Mouse (Mus musculus) thymus, postnatal 4 days (tissue): ENCODE data around the gene Itk.

Experiments
- DNase-seq: peaks from one replicate; pipeline ENCODE4 v3.0.0; 2021

Gene Itk

DNA sequence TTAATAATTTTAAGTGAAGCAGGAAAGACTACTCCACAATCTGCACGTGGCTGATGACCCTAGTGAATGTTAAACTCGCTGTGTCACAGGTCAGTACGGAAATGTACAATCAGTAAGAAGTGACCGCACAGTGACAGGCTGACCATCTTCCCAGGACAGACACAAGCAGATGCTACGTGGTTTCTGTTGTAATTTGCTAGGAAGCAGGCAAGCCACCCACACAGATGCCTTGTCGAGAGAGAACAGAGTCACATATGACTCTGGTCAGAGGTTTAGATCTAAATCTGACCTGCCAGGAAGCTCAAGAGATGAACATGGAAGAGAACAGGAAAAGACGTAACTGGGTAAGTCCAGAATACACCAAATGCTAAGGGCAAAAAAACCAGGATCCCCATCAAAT is 3.6 kb upstream of the Itk start:
- no peak for DNase-seq

DNA sequence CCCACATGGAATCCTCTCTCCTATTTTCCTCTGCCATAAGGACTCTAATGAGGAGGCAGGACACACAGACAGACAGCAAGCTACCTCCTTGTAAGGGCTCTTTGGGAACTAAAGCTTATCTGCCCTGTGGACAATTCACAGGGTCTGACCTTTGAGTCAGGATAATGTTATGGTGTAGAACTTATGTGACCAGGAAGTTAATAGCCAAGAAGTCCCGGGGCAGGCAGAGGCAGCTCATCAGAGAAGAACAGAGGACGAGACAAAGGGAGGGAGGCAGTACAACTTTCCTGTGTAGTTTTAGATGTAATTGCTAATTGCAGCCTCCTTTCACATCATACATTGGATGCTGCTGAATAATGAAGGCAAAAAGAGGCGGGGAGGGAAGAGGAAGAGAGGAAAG is 1.3 kb upstream of the Itk start:
- DNase-seq = no peak

DNA sequence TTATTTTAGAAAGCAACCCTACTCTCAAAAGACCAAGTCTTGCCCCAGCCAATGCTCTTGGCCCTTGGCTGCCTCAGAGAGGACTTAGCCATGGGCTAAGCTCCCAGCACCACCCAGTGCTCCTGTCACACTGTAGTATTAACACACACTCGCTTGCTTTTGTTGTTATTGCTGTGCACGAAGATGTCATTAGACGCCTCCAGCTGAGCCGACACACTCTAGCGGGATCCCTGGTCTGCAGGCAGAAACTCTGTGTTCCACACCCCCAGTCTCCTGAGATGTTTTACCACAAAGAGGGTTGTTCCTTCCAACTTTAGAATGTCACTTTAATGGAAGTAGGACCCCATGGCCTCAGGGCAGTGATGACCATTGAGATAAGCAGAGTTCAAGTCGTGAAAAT is 877 bp downstream of the Itk start:
- DNase-seq = peak; percentile 61

DNA sequence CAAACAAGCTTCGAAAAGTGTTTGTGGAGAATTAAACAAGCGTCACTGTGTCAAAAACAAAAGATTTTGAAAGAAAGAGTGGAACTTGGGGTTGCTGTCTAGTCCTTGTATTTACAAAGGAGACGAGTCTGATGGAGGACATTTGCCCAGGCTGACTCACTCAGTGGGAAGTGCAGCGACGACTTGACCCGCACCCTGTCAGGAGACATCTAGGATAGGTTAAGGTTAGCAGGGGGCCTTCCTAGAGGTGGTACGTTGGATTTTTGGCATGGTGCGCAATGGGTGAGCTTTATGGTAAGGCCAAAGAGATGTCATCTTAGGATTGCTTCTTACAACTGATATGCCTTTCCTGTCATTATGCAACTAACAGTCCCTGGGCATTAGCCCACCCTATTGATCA is 2.3 kb downstream of the Itk start:
- no peak for DNase-seq

DNA sequence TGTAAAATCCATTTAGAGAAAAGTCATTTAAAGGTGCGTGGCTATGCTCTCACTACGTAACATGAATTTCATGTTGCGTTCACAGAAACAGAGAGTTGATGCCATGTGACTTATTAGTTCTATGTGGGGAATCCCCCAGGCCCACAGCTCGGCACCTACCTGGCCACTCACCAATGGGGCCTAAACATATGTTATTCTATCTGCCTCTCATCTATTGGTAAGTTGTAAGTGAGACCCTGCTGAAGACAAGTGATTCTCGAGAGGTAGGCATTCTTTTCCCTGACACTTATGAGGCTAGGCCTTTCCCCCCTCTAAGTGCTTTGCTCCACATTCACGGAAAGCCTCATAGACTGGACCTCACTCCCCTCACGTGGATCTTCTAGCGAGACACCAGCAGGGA is 2.8 kb downstream of the Itk start:
- no peak for DNase-seq

DNA sequence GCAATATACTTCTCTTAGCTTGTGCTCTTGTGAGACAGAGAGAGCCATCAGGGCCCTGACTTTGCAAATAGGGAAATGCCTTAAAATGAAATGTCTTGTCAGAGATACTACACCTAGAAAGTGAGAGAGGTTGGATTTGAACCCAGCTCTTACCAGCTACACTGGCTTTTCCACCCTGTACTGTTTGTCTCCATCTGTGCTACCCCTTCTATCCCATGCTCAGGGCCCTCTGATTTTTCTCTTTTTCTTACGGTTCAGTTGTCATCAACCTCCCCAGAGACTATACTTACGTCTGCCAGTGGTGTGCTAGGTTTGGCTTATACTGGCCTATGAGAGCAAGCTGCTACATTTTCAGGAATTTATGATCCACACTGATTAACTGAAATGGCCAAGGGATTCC is 4.4 kb downstream of the Itk start:
- DNase-seq = no peak

DNA sequence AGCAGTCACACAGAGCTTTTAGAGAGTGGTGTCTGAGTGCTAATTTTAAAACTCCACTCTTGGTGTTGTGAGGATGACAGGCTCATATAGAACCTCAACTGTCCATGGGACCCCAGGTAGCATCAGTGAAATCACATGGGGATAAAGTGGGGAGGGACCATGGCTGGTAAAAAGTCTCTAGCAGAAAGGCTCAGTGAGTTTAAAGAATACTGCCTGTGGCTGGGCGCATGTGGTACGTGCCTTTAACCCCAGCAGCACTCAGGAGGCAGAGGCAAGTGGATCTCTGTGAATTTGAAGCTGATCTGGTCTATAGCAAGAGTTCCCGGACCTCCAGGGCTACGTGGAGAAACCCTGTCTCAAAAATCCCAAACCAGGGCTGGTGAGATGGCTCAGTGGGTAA is 6.8 kb downstream of the Itk start:
- DNase-seq = no peak

DNA sequence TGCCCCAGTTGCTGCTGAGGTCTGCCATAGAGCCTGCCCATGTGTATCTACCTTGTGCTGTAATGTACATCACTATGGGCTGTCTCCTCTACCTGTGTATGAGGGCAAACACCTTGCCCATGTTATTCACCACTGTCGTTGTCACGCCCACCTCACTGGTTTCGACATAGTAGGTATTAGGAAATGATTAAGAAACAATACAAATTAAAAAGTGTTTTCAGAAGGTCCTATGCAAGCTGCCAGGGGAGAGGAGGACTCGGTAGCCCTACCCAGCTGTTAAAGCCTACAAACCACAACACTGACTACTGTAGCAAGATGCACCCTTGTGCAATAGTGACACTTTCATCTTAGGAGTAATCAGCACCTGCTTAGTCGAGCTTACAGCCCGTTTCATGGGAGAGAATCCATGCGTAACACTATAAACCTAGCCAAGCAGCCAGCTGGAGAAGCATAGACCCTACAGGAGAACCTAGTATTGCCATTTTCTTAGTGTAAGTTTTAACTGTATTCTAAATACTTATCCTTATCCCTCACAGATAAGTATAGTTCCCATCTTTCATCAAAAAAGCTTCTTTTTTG is 9.1 kb downstream of the Itk start:
- no peak for DNase-seq

DNA sequence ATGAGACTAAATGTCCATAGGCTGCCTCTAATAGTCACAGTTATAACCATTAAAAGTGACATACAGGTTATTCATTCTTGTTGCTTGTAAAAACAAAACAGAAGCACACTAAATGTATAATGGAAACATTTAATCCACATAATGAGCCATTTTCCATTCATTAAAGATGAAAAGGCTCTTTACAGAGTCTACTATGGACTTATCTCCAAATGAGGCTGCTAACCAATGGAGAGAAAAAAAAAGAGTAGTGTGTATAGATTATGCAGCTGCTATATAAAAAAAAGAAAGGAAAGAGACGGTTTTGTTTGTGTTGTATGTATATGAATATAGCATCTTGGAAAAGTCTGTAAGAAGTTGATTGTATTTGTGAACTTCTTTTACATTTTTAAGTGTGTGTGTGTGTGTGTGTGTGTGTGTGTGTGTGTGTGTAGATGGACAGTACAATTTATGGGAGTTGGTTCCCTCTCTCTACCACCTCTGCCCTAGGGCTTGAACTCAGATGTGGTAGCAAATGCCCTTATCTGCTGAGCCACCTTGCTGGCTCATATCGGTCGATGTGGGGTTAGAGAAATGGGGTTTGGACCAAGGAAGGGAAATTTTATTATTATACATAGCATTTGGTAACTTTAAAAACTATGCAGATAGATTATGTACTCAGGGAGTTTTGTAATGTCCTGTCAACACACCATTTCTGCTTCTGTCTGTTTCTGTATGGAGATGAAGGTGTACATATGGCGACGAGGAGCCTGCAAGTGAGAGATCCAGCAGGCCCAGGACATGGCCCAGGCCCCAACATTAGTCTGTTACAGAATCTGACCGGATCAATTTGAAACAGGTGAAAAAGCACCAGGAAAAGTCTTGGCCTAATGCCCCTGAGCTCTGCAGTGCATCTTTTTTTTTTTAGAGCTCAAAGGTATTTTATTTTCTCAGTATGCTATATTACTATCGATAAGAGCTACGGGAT is 11.2 kb downstream of the Itk start:
- peak; percentile 6 for DNase-seq

DNA sequence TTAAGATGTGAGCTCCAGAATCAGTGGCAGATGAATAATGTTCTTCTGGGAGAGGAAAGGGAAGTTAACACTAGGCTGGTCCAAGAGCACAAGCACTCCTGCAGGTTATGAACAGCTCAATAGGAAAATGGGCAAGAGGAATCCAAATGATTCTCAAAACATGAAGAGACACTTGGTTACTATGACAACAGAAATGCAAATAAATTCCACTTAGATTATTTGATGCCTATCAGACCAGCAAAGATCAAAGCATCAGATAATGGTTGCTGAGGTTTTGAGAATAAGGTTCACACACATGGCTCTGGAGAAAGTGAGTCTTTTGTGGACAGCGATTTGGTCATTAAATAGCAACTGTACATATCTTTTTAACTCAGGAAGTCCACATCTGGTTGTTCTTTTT is 12.0 kb downstream of the Itk start:
- no peak for DNase-seq

DNA sequence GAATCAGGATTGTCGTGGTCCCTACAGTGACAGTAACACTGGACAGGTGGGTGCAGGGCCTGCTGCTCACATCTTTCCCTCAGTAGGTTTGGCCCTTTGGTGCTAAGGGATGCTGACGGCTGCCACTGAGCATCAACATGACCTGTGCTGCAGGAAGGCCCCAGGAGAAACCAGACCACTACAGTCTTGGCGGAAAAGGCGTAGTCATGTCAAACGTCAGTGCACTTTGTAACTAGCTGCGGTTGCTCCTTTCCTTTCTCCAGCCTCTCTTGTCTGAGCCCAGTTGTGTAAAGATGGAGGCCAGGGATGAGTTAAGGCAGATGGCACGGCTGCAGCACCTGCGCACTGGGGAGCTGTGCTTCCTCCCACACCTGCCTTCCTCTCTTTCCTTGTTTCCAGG is 14.3 kb downstream of the Itk start:
- DNase-seq = peak; percentile 34

DNA sequence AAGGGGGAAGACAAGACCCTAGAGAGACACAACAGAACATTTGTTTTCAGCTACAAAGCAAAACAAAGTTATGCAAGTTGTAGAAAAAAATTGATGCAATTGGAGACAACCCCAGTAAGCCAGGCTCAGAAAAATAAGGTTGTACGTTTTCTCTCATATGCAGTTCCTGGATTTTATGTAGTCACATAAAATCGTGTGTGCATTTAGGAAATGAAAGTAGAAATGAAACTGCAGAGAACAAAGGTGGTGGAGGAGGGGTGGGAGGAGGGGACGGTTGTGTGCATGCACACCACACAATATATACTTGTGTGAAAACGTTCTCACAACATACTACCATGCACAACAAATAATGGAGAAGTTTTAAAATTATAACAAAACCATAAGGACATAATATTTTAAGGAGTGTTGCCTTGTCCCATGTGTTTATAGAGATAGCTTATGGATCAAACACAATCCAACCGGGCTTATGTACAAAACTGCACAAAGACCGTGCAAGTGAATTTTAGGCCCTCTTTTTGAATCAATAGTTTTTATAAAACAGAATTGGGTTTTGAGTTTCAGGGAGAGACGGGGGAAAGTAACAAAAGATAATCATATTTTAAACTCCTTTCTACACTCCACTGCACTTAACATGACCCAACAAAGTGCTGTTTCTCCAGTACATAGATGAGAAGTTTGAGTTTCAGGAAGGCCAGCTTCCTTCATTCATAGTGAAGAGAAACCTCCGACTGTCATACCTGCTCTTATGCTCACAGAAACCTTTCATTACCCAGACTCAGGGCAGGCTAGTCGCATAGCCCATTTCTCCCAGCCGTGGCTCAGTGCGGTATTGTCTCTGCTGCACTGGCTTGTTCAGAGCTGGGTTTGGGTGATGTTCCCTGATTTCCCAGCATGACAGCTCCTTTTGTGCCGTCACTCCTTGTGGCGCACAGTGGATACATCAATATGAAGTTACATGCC is 16.0 kb downstream of the Itk start:
- DNase-seq = no peak

DNA sequence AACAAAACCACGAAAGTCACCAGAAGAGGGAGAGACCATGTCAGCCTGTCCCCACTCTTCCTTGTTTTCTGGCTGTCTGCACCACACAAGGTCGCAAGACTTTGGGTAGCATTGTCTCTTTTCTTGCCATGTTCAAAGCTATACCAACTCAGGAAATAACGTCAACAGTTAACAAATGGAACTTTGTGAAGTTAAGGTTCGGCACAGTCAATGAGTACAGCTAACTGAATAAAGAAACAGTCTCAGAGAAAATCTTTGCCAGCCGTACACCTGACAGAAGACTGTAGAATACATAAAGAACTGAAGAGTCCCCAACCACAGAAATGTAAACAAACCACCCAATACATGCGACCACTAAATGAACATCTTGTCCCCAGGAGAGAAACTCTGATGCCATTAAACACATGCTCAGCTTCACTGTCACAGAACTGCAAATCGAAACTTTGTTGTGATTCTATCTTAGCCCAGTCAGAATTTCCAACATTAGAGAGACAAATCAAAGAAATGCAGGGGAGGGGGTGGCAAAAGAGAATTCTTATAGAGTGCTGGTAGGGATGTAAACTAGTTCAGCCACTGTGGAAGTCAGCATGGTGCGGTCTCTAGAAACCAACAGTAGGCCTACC is 16.9 kb downstream of the Itk start:
- no peak for DNase-seq

DNA sequence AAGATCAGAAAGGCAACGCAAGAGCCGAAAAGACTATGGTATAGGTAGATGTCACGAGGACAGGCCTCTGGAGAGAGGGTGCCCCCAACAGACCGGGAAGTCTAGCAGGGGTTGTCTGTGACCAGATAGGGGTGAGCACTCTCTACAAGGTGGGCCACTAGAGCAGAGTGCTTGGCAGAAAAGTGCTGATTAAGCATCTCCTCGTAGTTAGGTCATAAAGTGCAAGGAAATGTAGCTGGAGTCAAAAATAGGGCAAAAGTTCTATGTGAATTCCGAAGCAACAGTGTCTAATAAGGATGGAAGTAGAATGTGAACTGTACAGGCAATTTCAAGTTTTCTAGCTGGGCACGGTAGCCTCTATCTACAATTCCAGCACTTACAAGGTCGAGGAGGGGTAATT is 18.1 kb downstream of the Itk start:
- no peak for DNase-seq

DNA sequence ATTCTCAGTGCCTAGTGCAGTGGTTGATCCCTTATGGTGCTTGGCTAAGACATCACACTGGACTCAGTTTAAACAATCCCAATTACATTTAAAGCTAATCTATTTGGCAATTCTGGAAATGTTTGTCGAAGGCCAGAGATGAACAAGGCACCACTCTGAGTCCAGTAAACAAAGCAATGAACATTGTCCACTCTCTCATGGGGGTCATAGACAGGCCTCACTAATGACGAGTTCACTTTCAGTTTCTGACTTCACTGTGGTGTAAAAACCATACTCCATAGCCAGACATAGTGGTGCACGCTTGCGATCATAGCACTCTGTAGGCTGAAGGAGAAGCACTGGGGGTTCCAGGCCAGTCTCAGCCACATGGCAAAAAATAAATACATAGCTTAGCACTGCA is 18.9 kb downstream of the Itk start:
- no peak for DNase-seq

DNA sequence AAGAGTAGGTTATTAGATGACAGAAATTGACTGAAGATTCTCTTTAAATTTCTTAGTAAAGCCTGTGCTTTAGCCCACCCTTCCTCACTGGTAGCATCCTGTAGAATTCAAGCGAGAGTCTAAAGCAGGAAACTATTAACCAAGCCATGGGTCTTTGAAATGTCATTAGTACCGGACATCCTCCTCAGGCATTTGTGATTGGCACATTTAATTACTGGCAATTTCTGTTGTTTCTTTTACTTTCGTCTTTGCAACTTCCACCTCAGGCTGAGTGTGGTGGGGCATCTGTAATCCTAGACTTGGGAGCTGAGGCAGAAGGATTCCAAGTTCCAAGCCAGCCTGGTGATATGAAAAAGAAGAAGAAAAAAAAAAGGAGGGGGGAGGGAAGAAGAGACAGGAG is 23.0 kb downstream of the Itk start:
- DNase-seq = no peak

DNA sequence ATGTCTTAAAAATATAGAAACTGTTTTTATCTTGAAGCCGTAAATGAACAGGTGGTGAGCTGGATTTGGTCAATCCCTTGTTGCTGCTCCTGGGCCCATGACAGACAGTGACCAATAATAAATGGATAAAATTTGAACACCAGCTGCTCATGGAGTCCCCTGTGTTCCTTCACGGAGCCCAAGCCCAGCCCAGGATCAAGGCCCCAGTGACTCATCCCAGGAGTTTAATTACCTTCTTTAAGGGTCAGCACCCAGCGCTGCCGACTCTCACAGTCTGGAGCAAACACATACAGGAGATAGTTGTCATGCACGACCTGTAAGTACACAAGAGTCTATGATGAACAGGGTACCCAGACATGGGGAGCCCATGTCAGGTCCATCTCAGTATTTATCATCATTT is 23.6 kb downstream of the Itk start:
- DNase-seq = no peak

DNA sequence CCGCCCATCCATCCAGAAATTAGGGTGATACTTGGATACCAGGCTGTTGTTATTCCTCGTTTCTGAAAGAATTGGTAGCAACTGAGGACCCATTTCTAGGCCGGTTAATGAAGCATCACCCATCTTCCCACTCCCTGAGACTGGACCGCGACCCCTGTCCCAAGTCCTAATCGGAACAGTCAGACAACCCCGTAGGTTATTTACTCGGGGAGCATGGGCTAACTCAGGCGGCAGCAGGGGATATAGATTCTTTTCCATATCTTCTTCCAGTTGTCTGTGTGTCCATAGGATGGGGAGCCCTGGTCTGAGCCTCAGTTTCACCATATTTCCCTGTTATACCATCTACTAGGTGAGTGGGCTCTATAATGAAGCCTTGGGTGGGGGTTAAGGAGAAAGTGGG is 25.5 kb downstream of the Itk start:
- no peak for DNase-seq

DNA sequence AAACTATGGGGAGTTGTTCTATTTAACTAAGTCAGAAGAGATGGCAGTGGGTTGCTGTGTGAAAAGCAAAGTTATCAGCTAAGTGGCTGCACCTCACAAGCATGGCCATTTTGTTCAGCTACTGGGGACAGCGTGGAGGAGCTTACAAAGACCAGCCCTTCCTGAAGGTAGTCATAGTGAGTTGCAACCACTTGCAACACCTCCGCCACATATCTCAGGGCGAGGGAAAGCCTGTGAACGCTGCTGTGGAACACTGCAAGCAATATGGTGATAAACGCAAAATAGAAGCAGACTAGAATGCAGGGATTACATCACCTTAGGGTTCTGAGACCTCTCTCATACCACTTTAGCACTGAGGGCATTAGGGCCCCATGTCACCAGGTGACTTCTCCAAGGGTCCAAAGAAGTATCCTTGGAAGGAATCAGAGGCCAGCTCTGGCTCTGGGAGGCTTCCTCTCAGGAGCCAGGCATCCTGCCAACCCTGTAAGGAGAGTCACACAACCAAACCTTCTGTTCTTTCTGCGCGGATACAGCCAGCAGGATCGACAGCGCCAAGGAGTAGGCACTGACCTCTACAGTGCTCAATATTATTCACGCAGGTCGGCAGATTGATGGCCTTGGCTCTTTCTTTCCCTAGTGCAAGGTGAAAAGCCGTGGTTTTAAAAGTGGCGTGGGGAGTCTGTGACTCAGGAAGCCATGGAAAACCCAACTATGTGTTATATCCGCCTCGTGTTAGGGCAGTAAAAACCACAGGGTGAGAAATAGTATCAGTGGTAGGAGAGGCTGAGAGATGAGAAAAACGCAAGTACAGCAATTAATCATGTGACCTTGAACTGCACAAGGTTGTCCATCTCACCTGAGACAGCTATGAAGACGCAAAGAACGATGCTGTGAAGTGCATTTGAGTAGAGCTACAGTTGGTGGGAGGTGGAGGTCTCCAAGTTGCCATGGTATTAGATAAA is 27.0 kb downstream of the Itk start:
- DNase-seq = no peak

DNA sequence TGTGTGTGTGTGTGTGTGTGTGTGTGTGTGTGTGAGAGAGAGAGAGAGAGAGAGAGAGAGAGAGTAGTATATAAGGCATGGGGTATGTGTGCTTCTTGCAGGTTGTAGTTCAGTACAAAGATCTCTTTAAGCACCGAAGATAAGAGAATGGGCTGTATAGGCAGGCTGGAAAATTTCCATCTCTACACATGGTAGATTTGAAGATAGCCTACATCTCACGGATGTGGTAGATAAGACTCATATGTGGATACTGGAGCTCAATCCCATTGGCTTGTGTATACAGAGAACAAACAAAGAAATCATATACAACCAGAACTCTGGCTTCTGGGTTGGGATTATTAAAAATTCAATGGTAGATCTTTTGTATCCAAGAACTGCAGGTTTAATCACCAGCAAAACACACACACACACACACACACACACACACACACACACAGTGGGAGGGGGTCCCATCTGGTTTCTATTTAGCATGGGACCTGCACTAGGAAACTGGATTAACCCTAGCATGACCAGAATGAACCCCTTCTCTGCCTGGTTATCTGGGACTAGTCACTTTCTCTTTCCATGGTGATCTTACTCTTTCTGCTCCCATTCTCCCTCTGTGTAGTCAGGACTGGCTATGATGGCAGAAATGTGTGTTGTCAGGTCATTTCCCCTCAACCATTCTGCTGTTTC is 28.2 kb downstream of the Itk start:
- no peak for DNase-seq

DNA sequence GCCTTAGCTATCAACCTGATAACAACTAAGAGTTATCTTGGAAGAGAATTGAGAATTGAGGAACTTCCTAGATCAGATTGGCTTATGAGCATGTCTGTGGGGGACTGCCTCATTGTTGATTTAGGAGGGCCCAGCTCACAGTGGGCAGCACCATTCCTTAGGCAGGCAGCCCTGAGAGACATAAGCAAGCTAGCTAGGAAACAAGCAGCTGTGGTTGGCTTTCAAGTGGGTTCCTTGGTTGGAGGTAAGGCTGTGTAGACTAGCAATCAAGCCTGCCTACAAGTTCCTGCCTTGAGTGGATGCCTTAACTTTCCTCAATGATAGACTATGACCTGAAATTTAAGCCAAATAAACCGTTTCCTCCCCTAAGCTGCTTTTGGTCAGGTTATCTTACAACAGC is 30.9 kb downstream of the Itk start:
- DNase-seq = no peak
